Mouse (Mus musculus) C3H10T1/2 (cell line): Measurements from ENCODE around the gene Fndc10. TPM values are rescaled to one million over a fixed set of nuclear protein-coding genes. Genes with fewer than 3 reads are reported as not detected.

Experiments
- polyA plus RNA-seq, 2 experiments: library from polyadenylated mRNA; unstranded; fragments of >200 nt; fragmentation: generic; extraction: Trizol; gene quantifications; one replicate each; pipeline ENCODE4 v1.2.1; 2012; ENCODE audit warnings: missing spikeins in 2 of 2

Gene Fndc10
- 10 to 100 TPM; 12.0 to 17.9 TPM for polyA plus RNA-seq

DNA sequence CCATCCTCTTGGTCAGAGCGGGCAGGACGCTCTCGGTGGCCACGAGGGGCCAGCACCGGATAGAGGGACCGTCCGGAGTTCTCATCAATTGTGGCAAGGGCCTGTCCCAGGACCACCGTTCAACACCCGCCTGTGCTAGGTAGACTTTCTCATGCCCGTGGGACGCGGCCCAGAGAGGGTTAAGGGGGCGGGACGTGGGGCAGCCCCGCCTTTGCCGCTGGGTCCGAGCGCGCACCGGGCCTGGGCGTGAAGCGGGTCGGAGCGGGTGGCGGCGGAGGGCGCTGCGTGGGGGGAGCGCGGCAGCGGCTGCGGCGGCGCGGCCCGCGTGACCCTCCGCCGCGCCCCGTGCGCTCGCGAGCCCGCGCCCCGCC is at the start of gene Fndc10:
Fndc10 (plus strand) TSS at position 232 of the 371 bp plus-strand sequence.

DNA sequence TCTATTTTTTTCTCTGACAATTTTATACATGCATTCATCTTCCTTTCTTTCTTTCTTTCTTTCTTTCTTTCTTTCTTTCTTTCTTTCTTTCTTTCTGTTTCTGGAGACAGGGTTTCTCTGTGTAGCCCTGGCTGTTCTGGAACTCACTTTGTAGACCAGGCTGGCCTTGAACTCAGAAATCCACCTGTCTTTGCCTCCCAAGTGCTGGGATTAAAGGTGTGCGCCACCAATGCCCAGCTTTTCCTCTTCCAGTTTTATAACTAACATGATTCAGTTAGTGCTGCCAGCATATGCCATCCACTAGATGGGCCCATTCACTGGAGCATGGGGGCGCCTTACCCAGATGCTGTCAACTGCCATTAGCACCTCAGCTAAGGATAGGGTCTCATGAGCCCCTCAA is 48.8 kb upstream of the Fndc10 start, which contains the start of gene Gm10563:
Gm10563 (minus strand) TSS at position 101 of the 400 bp plus-strand sequence.

DNA sequence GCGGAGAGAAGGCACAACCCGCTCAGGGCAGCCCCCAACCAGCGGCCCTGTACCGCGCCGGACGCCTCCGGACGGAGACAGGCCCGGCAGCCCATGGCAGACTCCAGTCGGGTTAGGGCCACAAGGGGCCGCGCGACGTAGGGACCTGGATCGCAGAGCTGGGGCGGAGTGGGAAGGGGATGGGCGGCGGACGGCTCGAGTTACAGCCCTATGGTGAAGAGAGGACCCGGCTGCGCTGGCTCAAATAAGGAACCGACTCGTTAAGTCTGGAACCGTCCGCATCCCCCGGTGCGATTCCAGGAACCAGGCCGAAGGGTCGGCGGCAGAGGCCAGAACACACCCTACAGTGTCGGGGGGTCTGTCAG is 41.1 kb upstream of the Fndc10 start, which contains the start of gene Mmp23:
Mmp23 (minus strand) TSS at position 299 of the 365 bp plus-strand sequence.

GRCm38 (mm10) chr4:155668689-155669597 is 25.2 kb upstream of the Fndc10 start, which contains the start of gene Mib2:
Mib2 (minus strand) TSS chr4:155669198.

DNA sequence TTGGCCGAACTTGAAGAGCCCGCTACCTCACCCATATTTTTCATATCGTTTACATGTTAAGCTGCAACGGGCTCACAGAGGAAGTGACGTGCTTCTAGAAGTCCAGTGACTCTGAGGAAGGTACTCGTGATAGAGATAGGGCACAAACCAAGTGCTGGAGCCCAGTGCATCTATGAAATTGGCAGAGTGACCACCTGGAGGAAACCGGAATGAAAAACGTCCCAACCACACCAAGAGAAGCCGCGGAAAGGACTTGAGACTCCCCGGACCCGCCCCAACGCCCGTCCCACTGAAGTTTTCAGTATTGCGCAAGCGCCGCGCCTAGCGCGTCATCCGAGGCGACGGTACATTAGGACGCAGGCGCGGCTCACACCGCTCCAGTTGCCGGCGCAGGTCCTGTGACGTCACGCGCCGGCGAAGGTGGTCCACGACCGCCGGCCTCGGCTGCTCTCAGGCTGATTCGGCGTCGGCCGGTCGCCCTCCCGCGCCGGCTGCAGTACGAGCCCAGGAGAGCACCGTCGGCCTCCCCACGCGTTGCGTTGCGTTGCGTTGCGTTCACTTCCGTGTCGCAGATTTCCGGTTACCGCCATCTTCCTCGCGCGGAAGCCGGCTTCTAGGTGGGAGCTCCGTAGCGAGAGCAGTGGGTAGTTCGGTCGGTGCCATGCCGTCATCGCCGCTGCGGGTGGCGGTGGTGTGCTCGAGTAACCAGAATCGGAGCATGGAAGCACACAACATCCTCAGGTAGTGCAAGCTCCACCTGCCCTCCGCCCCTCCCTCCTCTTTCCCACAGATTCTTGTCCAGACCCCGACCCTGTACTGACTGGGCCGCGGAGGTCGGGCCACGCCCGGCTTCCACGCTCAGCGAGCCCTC is 10.8 kb downstream of the Fndc10 start, which contains the start of gene Ssu72:
Ssu72 (plus strand) TSS at position 80 of the 871 bp plus-strand sequence.

DNA sequence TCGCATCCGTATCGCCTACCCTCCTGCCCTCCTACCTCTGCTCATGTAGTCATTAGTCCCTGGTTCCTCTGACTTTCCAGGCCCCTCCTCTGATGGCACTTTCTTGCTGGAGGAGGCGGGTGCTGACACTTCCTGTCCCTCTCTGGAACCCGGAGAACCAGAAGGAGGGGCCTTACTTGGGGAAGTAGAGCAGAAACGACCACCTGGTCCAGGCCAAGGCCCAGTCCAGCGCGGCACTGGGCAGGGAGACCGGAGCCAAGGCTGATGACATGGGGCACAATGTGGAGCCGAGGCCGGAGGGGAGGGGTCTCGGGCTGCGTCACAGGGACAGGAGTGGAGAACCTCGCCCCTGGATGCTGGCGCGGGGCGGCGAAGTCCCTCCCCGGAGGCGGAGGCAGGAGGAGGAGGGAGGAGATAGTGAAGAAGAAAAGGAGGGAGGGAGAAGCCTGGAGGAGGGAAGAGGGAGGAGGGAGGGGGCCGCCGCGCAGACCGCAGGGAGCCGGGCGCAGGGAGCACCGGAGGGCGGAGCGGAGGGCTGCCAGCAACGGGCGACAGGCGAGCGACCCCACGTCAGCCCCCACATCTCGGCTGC is 40.3 kb downstream of the Fndc10 start, which contains the start of gene Tmem240:
Tmem240 (plus strand) TSS at position 451 of the 592 bp plus-strand sequence.

Other genes starting within 250 kb of the Fndc10 start
- under 1 TPM in 1 of 2 experiments, not detected in 1; 0.09 TPM for gene Tmem52, start 225.2 kb upstream of the Fndc10 start, polyA plus RNA-seq
- gene Gnb1, start 203.0 kb upstream of the Fndc10 start, polyA plus RNA-seq = 100 to 1,000 TPM; 154 to 245 TPM
- gene Nadk, start 132.0 kb upstream of the Fndc10 start, polyA plus RNA-seq = 10 to 100 TPM; 53.5 to 67.2 TPM
- 1 to 10 TPM; 1.0 to 3.9 TPM for gene Slc35e2, start 92.9 kb upstream of the Fndc10 start, polyA plus RNA-seq
- 10 to 100 TPM; 15.6 to 33.6 TPM for gene Cdk11b, start 69.5 kb upstream of the Fndc10 start, polyA plus RNA-seq
- gene Gm10563, start 48.9 kb upstream of the Fndc10 start, polyA plus RNA-seq = not detected
- gene Mmp23, start 41.0 kb upstream of the Fndc10 start, polyA plus RNA-seq = 1 to 10 TPM in 1 of 2 experiments, under 1 TPM in 1; 0.05 to 1.8 TPM
- gene Mib2, start 25.1 kb upstream of the Fndc10 start, polyA plus RNA-seq = 10 to 100 TPM in 1 of 2 experiments, 1 to 10 TPM in 1; 8.5 to 42.3 TPM
- gene Ssu72, start 10.5 kb downstream of the Fndc10 start, polyA plus RNA-seq = 10 to 100 TPM; 45.5 to 49.1 TPM
- 1 to 10 TPM in 1 of 2 experiments, under 1 TPM in 1; 0.80 to 4.2 TPM for gene Tmem240, start 40.5 kb downstream of the Fndc10 start, polyA plus RNA-seq
- 10 to 100 TPM; 24.7 to 55.2 TPM for gene Atad3a, start 66.8 kb downstream of the Fndc10 start, polyA plus RNA-seq
- under 1 TPM; 0.07 to 0.22 TPM for gene Vwa1, start 80.4 kb downstream of the Fndc10 start, polyA plus RNA-seq
- under 1 TPM; 0.02 to 0.22 TPM for gene Tmem88b, start 91.5 kb downstream of the Fndc10 start, polyA plus RNA-seq
- gene Ankrd65, start 96.1 kb downstream of the Fndc10 start, polyA plus RNA-seq = under 1 TPM in 1 of 2 experiments, not detected in 1; 0.11 TPM
- gene Mrpl20, start 108.5 kb downstream of the Fndc10 start, polyA plus RNA-seq = 100 to 1,000 TPM in 1 of 2 experiments, 10 to 100 TPM in 1; 99.5 to 291 TPM
- gene Ccnl2, start 118.1 kb downstream of the Fndc10 start, polyA plus RNA-seq = 10 to 100 TPM in 1 of 2 experiments, 1 to 10 TPM in 1; 2.5 to 27.9 TPM
- 100 to 1,000 TPM; 146 to 151 TPM for gene Aurkaip1, start 136.9 kb downstream of the Fndc10 start, polyA plus RNA-seq
- gene Mxra8, start 145.3 kb downstream of the Fndc10 start, polyA plus RNA-seq = 100 to 1,000 TPM in 1 of 2 experiments, 10 to 100 TPM in 1; 26.1 to 264 TPM
- 10 to 100 TPM; 14.7 to 39.5 TPM for gene Dvl1, start 153.1 kb downstream of the Fndc10 start, polyA plus RNA-seq
- gene Tas1r3, start 169.0 kb downstream of the Fndc10 start, polyA plus RNA-seq = under 1 TPM; 0.04 to 0.32 TPM
- gene Cptp, start 175.1 kb downstream of the Fndc10 start, polyA plus RNA-seq = 10 to 100 TPM; 10.4 to 13.3 TPM
- 10 to 100 TPM; 35.5 to 51.4 TPM for gene Ints11, start 175.2 kb downstream of the Fndc10 start, polyA plus RNA-seq
- gene Pusl1, start 197.4 kb downstream of the Fndc10 start, polyA plus RNA-seq = 10 to 100 TPM in 1 of 2 experiments, 1 to 10 TPM in 1; 9.1 to 14.4 TPM
- gene Acap3, start 197.5 kb downstream of the Fndc10 start, polyA plus RNA-seq = 10 to 100 TPM; 13.3 to 20.0 TPM
- 10 to 100 TPM; 35.8 to 37.0 TPM for gene Ube2j2, start 249.5 kb downstream of the Fndc10 start, polyA plus RNA-seq